Mouse (Mus musculus): ENCODE data around the gene Retreg3.

Gene Retreg3

GRCm38 (mm10) chr11:101051617-101052016 is 68.1 kb downstream of the Retreg3 start:
- DNase-seq (ENCODE audit: low read depth), result no peak

GRCm38 (mm10) chr11:101051051-101051493 is 68.6 kb downstream of the Retreg3 start:
- no peak for DNase-seq (ENCODE audit: low read depth)

- no peak for DNase-seq (ENCODE audit: low read depth)
These were observed 69.3 kb downstream of the Retreg3 start for GRCm38 (mm10) chr11:101050359-101050758.

DNA sequence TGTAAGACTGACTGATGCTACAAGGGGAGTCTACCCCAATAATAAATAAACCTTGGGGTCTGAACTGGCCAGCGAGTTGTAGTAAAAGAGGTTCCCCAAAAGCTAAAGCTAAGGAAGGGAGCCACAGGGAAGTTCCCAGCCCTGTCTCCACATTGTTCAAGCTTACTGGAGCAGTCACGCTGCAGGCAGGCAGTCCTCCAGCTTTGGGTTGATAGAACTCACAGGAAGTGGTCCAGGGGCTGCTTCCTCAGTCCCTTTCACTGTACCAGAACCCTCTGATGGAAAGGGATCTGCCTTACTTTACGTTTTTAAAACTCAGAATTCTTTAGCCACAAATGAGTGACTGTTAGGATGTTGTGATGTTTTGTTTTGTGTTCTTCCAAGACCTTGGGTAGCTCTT is 72.2 kb downstream of the Retreg3 start:
- no peak for DNase-seq (ENCODE audit: low read depth)

DNA sequence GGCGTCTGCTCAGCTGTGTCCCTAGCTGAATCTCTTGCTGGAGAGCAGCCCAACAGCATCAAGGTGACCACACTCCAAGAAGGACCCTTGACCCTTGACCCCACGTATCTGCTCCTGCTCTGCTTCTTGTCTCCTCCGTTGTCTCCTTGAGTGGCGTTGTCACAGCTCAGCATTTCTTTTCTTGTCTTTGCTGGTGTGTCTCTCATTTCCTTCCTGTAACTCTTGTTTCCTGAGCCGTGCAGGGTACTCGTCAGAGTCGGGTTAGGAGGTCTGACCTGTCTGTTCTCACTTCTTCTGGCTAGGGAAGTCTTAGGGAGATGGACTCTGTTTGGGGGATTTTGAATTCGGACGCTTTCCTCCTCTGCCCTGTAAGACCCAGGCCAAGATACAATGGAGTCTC is 73.3 kb downstream of the Retreg3 start:
- DNase-seq (ENCODE audit: low read depth), result no peak

All from NIH3T3 (cell line).